Mouse (Mus musculus): Measurements from ENCODE around the gene Maats1.

Maats1 gene

DNA sequence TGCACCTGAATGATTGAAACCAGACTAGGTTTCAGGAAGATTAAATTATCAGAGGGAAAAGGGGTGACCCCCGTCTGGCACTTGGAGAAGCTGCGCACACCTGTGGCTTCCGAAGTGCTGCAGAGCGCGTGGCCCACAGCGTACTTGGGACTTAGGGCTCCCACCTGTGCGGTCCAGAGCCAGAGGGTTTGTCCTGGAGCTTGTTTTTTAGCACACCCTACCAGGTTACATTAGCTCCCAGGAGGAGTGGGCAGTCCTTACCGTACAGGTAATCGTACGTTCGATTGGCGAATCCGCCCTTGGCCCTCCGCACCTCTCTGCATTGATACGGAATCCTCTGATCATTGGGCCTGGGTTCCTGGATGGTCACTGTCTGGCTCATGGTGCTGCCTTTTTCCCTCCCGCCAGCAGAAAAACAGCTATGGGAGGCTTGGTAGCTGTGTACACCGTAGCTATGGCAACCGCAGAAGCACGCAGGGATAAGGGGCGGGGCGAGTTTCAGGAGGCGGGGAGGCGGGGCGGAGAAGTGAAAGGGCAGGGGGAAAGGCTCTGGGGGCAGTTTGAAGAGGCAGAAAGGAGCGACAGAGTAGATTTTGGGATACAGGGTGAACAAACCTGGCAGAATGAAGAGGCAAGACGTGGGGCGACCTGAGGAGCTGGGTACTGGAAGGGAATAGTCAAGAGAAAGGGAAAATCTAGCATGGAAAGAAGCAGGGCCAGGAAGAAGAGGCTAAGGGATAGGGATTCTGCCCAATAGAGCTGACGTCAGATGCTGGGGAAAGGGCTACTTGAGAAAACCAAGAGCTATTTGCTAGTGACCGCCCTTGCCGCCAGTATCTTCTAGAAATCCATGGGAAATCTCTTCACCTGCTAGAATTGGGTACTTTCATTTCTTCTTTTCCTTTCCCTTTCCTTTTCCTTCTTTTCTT lies at the start of gene Maats1:
Gene Maats1, minus strand, starts transcription at position 748 of the 929 bp plus-strand sequence.
- peak; percentile 8 for DNase-seq (ENCODE audit: low spot score)

DNA sequence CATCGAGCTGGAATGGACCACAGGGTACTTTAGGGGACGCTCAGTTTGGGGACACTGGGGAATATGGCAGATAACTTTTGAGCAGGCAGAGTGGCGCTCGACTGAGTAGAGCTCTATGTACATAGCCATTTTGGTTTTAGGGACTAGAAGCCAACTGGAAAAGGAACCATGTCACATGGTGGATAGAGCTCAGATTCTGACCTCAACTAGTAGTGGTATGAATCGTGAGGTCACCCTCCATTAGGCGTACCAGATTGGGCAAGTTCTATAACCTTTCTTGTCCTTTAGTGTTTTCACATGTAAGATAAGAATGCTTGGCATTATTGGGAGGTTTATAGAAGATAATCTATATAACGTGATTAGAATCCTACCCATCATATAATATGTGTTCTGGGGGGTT lies 48.4 kb upstream of the Maats1 start:
- DNase-seq (ENCODE audit: low spot score), result no peak

DNA sequence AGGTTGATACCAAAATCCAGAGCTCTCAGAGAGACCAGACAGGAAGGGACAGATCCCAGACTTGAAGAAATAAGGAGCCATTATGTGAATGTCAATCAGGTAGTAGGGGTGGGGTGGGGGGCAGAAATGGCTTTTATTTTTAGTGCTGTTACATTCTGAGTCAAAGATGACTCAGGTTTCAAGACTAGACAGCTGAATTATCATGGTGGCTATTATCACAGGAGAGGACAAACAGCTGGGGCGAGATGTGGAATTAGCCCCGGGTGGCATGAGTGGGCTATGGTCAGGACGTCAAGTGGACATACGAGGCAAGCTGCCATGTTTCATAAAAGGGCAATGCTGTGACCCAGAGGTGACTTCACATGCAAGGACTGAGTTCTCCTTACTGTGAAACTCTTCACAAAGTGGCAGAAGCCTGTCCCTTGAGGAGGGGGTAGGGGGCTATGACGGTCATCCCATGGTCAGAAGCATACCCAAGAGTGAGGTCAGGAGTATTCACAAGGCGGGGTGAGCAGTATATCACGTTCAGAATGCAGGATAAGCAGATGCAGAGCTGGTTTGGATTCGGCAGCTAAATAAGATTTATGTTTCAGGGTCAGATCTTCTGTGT lies 47.4 kb upstream of the Maats1 start:
- no peak for DNase-seq (ENCODE audit: low spot score)

DNA sequence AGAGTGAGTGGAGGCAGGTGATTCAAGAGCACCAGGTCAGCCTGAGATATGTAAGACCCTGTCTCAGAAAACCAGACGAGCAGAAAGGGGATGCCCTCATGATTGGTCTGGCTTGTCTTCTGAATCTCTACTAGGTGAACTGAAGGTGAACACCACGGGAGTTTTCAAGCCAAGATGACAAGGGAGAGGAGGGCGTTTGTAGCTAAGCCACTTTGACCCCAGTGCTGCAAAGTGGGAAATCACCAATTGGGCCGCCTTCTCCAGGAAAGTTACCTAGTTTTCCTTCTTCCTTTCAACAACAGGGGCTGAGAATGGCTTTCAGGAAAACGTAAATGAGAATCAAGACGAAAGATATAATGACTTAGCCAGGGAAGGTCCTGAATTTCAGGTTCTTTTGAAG lies 46.8 kb upstream of the Maats1 start:
- no peak for DNase-seq (ENCODE audit: low spot score)

DNA sequence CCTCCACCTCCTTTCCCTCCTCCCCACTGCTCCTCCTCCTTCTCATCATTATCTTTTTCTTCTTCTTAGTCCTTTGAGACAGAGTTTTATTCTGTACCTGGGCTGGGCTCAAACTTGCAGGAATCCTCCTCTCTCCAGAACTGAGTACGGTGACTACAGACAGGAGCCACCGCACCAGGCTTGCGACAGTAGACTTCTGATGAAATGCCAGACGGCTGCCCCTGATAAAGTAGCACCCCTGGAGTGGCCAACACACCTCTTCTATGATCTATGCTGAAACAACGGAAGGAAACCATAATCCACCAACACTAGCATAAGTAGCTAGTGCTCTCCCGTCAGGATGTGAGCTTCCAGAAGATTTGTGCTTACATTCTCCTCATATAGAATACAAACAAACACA lies 45.4 kb upstream of the Maats1 start:
- DNase-seq (ENCODE audit: low spot score), result no peak

DNA sequence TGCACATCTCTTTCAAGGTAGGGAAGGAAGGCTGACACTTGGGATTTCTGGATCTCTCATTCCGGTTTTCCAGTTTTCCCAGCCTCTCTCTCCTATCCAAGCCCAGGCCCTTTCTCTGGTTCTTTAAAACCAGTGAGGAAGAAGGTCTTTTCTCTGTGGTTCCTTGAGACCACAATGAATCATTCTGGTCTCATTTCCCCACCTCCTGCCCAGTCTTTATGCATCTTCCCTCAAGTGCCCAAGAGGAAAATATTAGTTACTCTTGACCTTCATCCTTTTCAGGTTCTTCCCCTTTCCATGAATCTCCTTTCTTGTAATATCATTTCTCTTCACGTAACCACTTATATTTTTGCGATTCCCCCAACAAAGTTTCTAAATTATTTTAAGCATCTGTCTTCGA lies 43.8 kb upstream of the Maats1 start:
- no peak for DNase-seq (ENCODE audit: low spot score)

DNA sequence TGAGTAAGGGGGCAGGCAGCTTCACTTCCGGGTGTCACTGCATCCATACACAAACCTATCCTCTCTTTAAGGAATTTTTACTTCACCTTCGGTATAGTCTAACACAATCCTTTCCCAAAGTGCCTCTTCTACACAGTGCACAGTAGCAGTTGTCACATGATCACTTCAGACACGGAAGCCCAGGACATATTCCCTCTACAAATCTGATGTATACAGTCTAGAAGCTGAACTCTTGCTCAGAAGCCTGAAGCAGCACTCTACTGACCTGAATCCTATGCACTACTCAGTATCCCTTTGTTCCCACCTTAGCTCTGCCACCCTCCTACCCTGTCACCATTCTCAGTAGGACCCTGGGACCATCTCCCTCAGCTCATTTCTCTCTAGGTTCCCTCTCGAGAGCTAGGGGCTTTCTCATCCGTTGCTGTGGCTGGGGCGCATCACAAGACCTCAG lies 43.3 kb upstream of the Maats1 start:
- DNase-seq (ENCODE audit: low spot score), result no peak

DNA sequence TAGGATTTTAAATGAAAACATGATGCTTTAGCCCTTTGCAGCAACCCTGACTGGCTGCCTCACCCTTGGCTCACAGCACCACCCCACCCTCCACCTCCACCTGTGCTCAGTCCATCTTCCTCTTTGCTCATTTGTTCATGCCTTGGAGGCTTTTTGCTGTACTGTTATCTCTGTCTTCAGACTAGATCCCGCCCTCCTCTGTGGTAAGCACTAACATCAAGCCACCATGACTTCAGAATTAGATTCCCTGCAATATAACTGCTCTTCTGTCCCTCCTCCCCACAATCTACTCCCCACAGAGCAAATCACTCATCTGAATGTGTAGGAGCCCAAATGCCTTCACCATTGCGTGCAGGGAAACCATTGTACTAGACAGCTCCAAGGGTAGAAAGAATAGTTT lies 41.7 kb upstream of the Maats1 start:
- no peak for DNase-seq (ENCODE audit: low spot score)

DNA sequence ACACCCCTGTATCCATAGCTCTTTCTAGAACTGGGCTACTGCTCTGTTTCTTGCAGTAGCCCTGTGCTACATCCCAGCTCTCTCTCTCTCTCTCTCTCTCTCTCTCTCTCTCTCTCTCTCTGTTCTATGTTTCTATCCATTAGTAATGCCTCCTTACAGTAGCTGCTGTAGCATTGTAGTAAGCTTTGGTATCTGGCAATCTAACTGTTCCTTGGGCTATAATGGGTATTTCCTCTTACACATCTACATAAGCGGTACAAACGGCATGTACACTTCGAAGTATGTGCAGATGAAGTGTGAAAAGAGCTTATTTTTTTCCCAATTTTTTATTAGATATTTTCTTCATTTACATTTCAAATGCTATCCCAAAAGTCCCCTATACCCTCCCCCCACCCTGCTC lies 38.0 kb upstream of the Maats1 start:
- DNase-seq (ENCODE audit: low spot score), result no peak

DNA sequence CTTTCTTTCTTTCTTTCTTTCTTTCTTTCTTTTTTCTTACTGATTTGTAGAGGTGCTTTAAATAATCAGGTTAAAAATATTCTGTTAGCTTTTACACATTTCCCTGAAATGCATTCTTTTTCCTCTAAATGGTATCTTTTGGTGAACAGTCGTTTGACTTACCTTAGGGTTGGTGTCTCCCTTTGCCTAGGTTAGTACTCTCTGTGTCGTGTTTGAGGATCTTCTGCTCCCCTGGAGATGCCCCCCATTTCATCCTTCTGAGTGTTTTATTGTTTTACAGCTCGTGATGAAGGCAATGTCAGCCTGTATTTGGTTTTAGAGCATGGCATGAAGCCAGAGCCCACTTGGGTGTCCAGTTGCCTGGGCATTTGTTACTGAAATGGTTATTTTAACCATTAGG lies 37.5 kb upstream of the Maats1 start:
- DNase-seq (ENCODE audit: low spot score), result no peak

DNA sequence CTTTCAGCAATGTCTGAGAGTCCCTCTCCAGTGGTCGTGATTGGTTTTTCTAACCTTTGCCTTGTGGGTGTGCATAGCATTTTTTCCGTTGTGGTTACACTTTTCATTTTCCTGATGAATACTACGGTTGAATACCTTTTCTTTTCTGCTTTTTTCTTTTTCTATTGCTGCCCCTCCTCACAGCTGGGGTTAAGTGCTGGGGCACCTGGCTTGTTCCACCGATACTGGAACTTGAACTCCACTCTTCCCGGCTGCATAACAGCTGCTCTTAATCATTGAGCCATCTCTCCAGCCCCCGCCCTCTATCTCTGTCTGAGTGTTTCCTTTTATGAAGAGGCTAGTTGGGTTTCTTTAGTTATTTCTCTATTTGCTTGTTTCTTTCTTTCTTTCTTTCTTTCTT lies 37.1 kb upstream of the Maats1 start:
- DNase-seq (ENCODE audit: low spot score), result no peak

DNA sequence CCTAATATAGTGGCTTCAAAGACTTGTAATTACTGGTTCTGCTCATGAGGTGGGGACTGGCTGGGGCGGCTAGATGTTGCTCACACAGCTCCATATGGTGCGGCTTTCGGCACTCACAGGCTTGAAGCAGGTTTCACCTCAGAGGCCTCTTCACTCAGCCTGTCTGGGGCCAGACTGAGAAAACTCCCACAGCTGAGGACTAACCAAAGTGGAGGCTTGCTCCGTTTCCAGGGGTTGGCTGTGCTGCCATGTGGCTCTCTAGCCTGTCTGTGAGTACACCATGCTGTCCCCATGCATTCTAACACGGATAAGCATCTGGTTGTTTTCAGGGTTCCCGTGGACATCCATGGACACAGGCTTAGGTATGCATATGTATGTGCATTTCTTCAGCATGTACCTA lies 36.6 kb upstream of the Maats1 start:
- DNase-seq (ENCODE audit: low spot score), result no peak

DNA sequence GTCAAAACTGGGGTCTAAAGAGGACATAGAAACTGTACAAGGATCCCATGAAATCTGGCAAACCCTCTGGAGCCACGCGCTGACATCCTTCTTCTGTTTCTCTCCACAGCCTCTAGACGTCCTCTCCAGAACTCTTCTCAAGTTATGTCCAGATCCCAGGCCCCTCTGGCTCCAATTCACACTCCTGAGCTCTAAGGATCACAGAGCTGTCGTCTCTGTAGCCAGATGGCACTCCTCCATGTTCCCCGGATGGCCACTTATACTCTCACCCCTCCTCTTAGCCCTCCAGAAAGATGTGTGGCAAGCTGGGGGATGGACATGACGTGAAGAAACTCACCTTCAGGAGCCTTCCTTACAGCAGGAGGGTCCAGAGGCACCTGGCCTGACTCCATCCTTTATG lies 35.6 kb upstream of the Maats1 start:
- DNase-seq (ENCODE audit: low spot score), result no peak

DNA sequence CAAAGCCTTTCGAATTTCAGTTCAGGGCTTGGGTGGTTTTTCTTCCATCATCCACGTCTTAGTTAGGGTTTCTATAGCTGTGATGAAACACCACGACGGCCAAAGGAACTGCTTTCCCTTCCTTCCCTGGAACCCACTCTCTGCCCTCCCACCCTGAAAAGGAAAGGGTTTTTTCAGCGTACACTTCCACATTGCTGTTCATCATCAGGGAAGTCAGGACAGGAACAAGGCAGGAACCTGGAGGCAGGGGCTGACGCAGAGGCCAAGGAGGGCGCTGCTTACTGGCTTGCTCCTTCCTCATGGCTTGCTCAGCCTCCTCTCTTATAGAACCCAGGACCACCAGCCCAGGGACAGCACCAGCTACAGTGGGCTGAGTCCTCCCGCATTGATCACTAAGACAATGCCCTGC lies 34.9 kb upstream of the Maats1 start:
- peak; percentile 8 for DNase-seq (ENCODE audit: low spot score)

DNA sequence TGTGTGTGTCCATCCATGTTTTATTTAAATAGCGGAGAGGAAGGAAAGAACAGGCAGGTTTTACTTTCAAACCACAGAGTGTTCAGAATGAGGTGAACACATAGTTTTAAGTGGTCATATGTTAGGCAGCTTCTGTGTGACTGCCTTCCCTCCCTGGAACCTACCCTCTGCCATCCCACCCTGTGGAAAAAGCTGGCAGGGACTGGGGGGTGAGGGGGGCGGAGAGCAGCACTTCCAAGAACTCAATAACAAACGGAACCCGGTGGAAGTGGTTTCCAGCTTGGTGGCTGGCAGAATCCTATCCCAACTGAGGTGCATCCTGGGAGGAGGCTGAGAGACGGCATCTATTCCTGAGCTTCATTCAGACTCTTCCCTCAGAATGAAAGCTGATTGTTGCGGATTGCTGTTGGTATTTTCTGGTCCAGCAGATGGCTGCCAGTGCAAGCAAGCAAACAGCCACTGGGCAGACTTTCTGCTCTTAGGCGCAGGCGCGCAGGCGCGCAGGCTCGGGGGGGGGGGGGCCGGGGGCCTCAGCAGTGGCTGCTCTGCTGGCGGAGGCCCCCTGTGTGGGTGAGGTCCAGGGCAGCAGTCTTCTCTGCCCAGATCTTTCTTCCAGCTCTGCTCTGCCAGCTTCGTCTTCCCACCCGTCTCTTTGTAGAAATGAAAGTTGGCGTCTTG lies 34.4 kb upstream of the Maats1 start:
- DNase-seq (ENCODE audit: low spot score), result peak; percentile 25

DNA sequence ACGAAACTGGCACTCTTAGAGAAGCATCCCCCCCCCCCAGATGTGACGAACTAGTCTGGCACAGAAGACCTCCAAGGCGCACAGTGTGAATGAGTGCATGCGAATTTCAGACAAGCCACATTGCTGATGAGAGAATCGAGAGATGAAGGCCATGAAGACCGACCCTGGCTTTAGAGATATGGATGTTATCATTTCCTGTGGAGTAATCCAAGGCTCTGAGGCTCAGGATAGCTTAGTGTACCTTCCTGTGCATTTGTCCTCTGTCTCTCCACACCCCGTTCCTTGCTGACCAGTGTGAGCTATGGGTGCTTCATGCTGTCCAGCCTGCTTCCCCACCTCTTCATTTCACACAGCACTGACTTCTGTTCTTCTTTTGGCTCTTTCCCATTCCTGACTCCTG lies 33.2 kb upstream of the Maats1 start:
- no peak for DNase-seq (ENCODE audit: low spot score)

DNA sequence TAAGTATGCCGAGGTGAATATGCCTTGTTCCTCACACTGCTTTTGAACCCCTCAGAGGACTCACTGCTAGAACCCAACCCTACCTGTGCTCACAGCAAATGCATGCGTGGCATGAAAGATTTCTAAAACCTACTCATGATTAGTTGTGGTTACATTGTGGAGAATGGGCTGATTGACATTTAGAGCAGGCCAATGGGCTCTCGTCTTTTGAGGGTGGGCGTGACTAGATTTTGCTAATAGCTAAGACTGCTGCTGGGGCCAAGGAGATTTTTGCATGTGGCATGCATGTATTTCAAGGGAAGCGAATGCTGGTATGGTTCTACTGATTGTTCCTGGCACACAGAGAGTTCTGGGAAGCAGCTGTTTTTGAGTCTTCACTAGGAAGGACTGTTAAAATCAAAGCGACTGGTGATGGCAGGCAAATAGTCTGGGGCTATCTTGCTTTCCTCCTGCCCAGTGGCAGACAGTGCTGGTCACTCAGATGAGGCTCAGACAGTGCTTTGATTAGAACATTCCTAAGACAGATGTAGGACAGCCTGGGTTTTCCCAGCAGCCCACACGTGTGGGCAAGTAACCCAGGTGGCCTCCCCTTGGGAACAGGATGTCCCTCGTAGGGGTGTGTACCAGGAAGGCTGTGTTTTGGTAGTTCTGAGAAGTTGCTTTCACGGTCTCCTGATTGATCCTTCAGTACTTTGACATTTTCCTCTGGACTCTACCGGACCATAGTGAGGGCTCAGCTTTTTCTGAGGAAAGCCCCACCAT lies 32.6 kb upstream of the Maats1 start:
- no peak for DNase-seq (ENCODE audit: low spot score)

DNA sequence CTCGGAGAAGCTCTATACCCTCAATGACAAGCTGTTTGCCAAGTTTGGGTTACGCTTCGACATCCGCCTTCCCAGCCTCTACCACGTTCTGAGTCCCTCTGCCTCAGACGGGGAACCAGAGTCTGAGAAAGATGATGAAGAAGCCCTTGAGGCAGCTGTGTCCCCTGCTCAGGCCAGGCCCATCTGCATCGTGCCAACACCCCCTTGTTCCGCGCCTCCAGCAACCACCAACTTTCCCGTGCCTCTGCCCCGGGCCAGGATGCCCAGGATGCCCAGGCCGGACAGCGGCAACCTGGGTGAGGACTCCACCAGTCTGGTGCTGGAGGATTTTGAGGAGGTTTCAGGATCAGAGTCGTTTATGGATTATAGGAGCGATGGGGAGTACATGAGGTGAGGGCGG lies 32.0 kb upstream of the Maats1 start:
- DNase-seq (ENCODE audit: low spot score), result no peak

DNA sequence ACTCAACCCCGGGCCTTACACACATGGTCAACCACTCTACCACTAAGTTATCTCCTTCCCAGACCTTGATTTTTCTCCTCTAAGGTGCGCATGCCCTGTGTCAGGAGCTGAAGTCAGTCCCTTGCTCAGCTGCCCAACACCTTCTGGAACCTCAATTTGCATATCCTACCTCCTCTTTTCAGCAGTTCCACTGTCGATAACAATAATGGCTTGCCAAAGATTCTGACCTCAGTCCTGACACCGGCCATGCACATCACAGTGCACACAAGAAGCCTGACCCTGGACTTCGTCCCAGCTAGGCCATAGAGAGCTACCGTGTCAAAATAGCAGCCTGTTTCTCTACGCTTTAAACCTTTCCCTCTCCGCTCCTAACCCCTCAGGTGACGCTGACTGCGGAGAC lies 31.5 kb upstream of the Maats1 start:
- no peak for DNase-seq (ENCODE audit: low spot score)

DNA sequence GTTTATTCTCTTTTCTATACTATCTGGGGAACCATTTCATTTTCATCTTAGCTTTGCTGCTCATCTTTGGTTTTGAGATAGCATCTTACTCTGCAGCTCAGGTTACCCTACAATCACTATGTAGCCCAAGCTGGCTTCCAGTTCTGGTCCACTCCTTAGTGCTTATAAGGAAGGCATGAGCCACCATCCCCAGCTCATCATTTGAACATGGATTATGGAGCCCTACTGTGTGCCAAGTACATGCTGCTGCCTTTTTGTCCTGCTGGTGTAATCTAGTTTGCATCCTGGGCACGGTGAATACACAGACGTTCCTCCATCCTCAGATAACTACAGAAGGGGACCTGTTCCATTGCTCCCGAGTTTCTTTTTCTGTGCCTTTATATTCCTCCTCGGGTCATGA lies 30.9 kb upstream of the Maats1 start:
- no peak for DNase-seq (ENCODE audit: low spot score)

DNA sequence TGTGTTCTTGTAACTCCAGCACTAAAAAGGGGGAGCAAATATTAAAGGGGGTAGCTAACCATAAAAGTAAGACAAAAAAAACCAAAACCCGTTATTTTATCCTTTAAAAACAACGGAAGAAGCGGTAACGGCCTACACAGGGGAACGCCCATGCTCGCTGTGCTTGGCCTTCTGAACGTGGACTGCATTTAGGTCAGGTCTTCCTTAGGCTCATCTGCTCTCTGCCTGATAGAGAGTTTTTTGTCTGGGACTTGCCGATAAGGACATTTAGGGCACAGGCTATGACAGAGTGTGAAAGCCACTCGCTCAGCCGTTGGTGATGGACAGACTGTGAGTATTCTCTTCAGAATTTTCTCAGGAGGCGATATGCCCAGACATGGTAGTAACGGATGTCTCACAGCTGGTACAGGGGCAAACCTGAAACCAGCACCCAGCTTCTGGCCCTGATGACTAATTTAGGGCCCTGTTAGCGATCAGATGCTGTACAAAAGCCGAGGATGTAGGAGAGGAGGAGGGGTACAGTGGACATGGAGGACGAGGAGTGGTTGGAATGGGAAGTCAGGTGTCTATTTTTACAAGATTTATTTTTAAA lies 29.9 kb upstream of the Maats1 start:
- DNase-seq (ENCODE audit: low spot score), result no peak

Data from T-cell, adult 2 months (primary cell).